Mouse (Mus musculus) CD8-positive naive resting alpha-beta T cell, adult 57 days (primary cell): ENCODE measurements around the gene Gca. TPM values are rescaled to one million over a fixed set of nuclear protein-coding genes. Genes with fewer than 3 reads are reported as not detected.

Source experiments
- total RNA-seq: library from RNA; stranded (reverse); gene quantifications from one replicate; pipeline ENCODE4 v1.2.4, GENCODE M21; 2023

Gca gene
- 0.24 TPM for total RNA-seq

GRCm38 (mm10) chr2:62664135-62664670, at the start of gene Gca:
Gca (plus strand) TSS chr2:62664285.

GRCm38 (mm10) chr2:62646014-62646645, 18.0 kb upstream of the Gca start, which contains the start of gene Ifih1:
Ifih1 (minus strand) TSS chr2:62646255.

Other genes with a start within 250 kb of the Gca start
- gene Gcg, start 180.6 kb upstream of the Gca start, total RNA-seq: not detected
- gene Fap, start 90.2 kb upstream of the Gca start, total RNA-seq: 1.2 TPM
- 13.0 TPM for gene Ifih1, start 18.0 kb upstream of the Gca start, total RNA-seq